Mouse (Mus musculus): ENCODE measurements around the gene Ptpra. TPM values are rescaled to one million over a fixed set of nuclear protein-coding genes. Genes with fewer than 3 reads are reported as not detected.

The Ptpra gene
- polyA plus RNA-seq, 1 experiment, result 113 TPM

DNA sequence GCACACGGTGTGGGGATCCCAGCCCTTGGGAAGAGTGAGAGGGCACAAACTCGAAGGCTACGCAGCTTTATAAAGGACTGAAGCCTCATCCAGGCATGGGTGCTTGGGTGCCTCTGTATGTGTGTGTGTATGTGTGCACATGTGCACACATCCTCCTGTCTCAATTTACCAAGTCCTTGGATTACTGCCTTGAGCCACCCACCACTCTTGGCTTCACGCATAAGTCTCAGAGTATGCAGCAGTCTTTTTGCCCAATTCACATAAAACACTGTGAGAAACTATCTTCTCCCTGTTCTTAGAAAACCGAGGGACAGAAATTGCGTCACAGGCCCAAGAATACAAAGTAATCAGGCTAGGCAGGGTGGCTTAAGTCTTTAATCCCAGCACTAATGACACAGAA lies 135.9 kb downstream of the Ptpra start:
- no peak overlapping the region for H3K27ac ChIP-seq (ENCODE audit: control insufficient read depth, insufficient read depth, low read length)
- H3K4me1 ChIP-seq (replicated peaks; ENCODE audit: control insufficient read depth, insufficient read depth, low read length), result no peaks in the 10 kb centered on the region
- no peak overlapping the region for H3K4me3 ChIP-seq (ENCODE audit: control insufficient read depth, insufficient read depth, low read length)
- H3K27me3 ChIP-seq (ENCODE audit: control insufficient read depth, insufficient read depth, low read length), result peaks cover 5% of the 10 kb centered on the region; the same call in 1 of the 2 replicates
- no peak for DNase-seq
- no peaks in the 10 kb centered on the region for H3K36me3 ChIP-seq (ENCODE audit: control insufficient read depth, insufficient read depth, low read length)
- TF ChIP-seq POLR2A (IDR thresholded peaks at IDR 0.05; ENCODE audit: control insufficient read depth, extremely low read depth, insufficient read depth, low read length, poor library complexity), result no peak
- TF ChIP-seq CTCF (IDR thresholded peaks at IDR 0.05; ENCODE audit: borderline replicate concordance, control insufficient read depth, extremely low read depth, insufficient read depth, low read length, poor library complexity), result no peak
- WGBS, result 66% methylated on average over 6 of the region's 6 CpGs

DNA sequence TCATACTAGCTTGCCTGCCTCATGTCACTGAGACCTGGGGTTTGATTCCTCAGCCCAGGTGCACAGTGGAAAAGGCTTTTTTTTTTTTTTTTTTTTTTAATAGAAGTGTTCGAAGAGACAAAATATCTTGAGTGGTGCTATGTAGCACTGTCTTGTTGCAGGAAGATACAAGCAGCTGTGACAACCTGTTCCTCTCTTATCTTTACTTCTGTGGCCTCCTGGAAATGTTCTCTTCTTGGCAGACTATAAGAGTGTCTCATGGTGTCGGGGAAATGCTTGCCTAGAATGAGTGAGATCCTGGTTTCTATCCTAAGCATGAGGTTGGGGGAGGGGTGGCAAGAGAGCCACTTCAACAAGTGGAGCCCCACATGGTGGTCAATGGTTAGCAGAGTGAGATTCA lies 138.3 kb downstream of the Ptpra start:
- H3K27ac ChIP-seq (ENCODE audit: control insufficient read depth, insufficient read depth, low read length), result no peak overlapping the region
- H3K4me3 ChIP-seq (ENCODE audit: control insufficient read depth, insufficient read depth, low read length), result no peak overlapping the region
- no peak for DNase-seq
- no peaks in the 10 kb centered on the region for H3K4me1 ChIP-seq (replicated peaks; ENCODE audit: control insufficient read depth, insufficient read depth, low read length)
- H3K36me3 ChIP-seq (ENCODE audit: control insufficient read depth, insufficient read depth, low read length), result no peaks in the 10 kb centered on the region
- WGBS, result 90% methylated on average over 2 of the region's 2 CpGs
- TF ChIP-seq CTCF (IDR thresholded peaks at IDR 0.05; ENCODE audit: borderline replicate concordance, control insufficient read depth, extremely low read depth, insufficient read depth, low read length, poor library complexity), result no peak
- no peak for TF ChIP-seq POLR2A (IDR thresholded peaks at IDR 0.05; ENCODE audit: control insufficient read depth, extremely low read depth, insufficient read depth, low read length, poor library complexity)
- no peaks in the 10 kb centered on the region for H3K27me3 ChIP-seq (ENCODE audit: control insufficient read depth, insufficient read depth, low read length)

DNA sequence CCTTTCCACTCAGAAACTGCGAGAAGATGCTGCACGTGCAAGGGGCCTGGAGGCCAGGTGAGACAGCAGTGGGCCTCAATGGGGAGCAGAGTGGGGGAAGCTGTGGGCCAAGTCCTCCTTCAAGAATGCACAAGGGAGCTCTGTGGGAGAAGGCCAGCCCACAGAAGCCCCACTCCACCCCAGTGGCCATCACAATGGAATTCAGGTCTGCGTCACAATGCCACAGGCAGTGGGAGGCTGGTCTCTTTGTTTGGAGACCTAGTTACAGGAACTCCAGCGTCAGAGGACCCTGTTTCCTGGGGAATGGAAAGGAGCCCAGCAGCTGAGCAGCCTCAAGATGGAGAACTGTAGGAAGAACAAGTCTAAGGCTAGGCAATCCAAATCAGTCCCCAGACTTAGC lies 139.1 kb downstream of the Ptpra start:
- no peaks in the 10 kb centered on the region for H3K27me3 ChIP-seq (ENCODE audit: control insufficient read depth, insufficient read depth, low read length)
- no peaks in the 10 kb centered on the region for H3K4me1 ChIP-seq (replicated peaks; ENCODE audit: control insufficient read depth, insufficient read depth, low read length)
- WGBS, result 82% methylated on average over 4 of the region's 4 CpGs
- TF ChIP-seq POLR2A (IDR thresholded peaks at IDR 0.05; ENCODE audit: control insufficient read depth, extremely low read depth, insufficient read depth, low read length, poor library complexity) (no peak), CTCF (IDR thresholded peaks at IDR 0.05; ENCODE audit: borderline replicate concordance, control insufficient read depth, extremely low read depth, insufficient read depth, low read length, poor library complexity) (no peak)
- no peaks in the 10 kb centered on the region for H3K36me3 ChIP-seq (ENCODE audit: control insufficient read depth, insufficient read depth, low read length)
- no peak overlapping the region for H3K27ac ChIP-seq (ENCODE audit: control insufficient read depth, insufficient read depth, low read length)
- no peak for DNase-seq
- no peak overlapping the region for H3K4me3 ChIP-seq (ENCODE audit: control insufficient read depth, insufficient read depth, low read length)

DNA sequence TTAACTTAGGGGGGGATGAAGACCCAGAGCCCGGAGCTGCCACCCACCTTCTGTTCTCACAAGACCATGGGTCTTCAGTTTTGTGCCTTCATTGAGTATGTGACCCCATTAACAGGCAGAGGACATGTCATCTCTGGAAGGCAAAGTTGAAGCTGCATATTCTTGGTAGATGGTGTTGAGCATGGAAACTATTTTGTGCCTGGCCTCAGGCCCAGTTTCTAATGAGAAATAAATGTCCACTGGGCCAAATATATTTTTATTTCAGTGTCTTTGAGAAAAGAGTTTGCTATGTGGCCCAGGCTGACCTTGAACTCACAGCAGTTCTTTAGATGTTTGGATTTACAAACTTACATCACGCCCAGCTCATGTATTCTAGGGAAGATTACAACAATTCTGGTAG lies 139.7 kb downstream of the Ptpra start:
- H3K27me3 ChIP-seq (ENCODE audit: control insufficient read depth, insufficient read depth, low read length), result no peaks in the 10 kb centered on the region
- TF ChIP-seq POLR2A (IDR thresholded peaks at IDR 0.05; ENCODE audit: control insufficient read depth, extremely low read depth, insufficient read depth, low read length, poor library complexity) (no peak), CTCF (IDR thresholded peaks at IDR 0.05; ENCODE audit: borderline replicate concordance, control insufficient read depth, extremely low read depth, insufficient read depth, low read length, poor library complexity) (no peak)
- no peak overlapping the region for H3K27ac ChIP-seq (ENCODE audit: control insufficient read depth, insufficient read depth, low read length)
- no peak for DNase-seq
- no peak overlapping the region for H3K4me3 ChIP-seq (ENCODE audit: control insufficient read depth, insufficient read depth, low read length)
- 98% methylated on average over 2 of the region's 2 CpGs for WGBS
- H3K4me1 ChIP-seq (replicated peaks; ENCODE audit: control insufficient read depth, insufficient read depth, low read length), result no peaks in the 10 kb centered on the region
- H3K36me3 ChIP-seq (ENCODE audit: control insufficient read depth, insufficient read depth, low read length), result no peaks in the 10 kb centered on the region

DNA sequence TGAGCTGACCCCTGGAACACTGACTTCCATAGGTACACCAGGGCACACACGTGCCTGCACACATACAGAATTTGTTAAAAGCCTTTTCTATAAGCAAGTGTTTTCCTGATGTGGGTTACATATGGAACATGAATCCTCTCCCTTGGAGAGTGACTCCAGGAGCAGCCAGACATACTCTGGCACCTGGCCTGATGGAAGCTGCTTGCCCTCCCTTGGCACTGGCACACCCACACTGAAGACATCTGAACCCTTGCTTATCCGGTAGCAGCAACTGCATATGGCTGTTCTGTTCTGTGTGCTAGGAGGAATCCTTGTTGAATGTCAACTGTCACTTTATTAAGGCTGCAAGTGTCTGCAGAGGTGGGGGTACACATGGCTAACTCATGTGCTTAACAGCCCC lies 140.9 kb downstream of the Ptpra start:
- no peak for DNase-seq
- 97% methylated on average over 2 of the region's 2 CpGs for WGBS
- Histone ChIP-seq H3K27me3 (ENCODE audit: control insufficient read depth, insufficient read depth, low read length) (no peaks in the 10 kb centered on the region), H3K4me1 (replicated peaks; ENCODE audit: control insufficient read depth, insufficient read depth, low read length) (no peaks in the 10 kb centered on the region), H3K27ac (ENCODE audit: control insufficient read depth, insufficient read depth, low read length) (no peak overlapping the region), H3K36me3 (ENCODE audit: control insufficient read depth, insufficient read depth, low read length) (no peaks in the 10 kb centered on the region), H3K4me3 (ENCODE audit: control insufficient read depth, insufficient read depth, low read length) (no peak overlapping the region)
- TF ChIP-seq CTCF (IDR thresholded peaks at IDR 0.05; ENCODE audit: borderline replicate concordance, control insufficient read depth, extremely low read depth, insufficient read depth, low read length, poor library complexity) (no peak), POLR2A (IDR thresholded peaks at IDR 0.05; ENCODE audit: control insufficient read depth, extremely low read depth, insufficient read depth, low read length, poor library complexity) (no peak)

DNA sequence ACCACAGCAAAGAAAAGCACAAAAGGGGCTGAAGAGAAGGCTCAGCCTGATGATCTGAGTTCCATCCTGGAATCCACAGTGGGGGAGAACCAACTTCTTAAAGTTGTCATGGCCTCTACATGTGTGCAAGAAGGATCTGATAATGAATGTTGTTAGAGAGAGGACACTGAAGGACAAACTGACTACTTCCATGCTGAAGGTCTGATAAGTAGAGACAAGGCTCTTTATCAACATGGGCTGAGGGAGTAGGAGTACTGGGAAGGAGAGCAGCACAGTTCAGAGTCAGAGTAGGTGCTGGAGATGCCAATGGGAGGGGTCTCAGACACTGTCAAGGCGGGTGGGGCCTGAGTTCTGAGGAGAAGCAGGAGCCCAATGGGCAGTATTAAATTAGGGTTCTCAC lies 145.5 kb downstream of the Ptpra start:
- WGBS, result 83% methylated on average over 1 of the region's 1 CpGs
- Histone ChIP-seq H3K4me1 (replicated peaks; ENCODE audit: control insufficient read depth, insufficient read depth, low read length) (no peaks in the 10 kb centered on the region), H3K36me3 (ENCODE audit: control insufficient read depth, insufficient read depth, low read length) (peaks cover 12% of the 10 kb centered on the region), H3K4me3 (ENCODE audit: control insufficient read depth, insufficient read depth, low read length) (no peak overlapping the region), H3K27me3 (ENCODE audit: control insufficient read depth, insufficient read depth, low read length) (no peaks in the 10 kb centered on the region), H3K27ac (ENCODE audit: control insufficient read depth, insufficient read depth, low read length) (no peak overlapping the region)
- TF ChIP-seq POLR2A (IDR thresholded peaks at IDR 0.05; ENCODE audit: control insufficient read depth, extremely low read depth, insufficient read depth, low read length, poor library complexity), result no peak
- no peak for TF ChIP-seq CTCF (IDR thresholded peaks at IDR 0.05; ENCODE audit: borderline replicate concordance, control insufficient read depth, extremely low read depth, insufficient read depth, low read length, poor library complexity)
- no peak for DNase-seq

DNA sequence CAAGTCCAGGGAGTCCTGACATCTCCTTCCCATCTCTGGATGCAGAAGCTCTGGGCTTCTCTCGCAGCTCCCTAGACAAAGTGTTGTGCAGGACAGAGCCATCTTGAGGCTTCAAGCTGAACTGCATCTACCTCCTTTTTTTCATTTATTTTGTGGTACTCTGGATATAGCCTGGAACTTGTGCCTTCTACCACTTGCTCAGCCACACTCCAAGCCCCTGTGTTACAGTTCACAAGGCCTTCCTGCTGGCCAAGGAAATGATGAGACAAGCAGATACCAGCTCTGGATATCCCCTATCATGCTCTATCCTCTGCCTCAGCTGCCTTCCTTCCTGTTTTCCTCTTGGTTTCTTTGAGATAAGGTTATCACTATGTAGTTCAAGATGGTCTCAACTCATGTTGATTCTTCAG lies 147.5 kb downstream of the Ptpra start:
- Histone ChIP-seq H3K4me1 (replicated peaks; ENCODE audit: control insufficient read depth, insufficient read depth, low read length) (no peaks in the 10 kb centered on the region), H3K27ac (ENCODE audit: control insufficient read depth, insufficient read depth, low read length) (no peak overlapping the region), H3K27me3 (ENCODE audit: control insufficient read depth, insufficient read depth, low read length) (no peaks in the 10 kb centered on the region), H3K4me3 (ENCODE audit: control insufficient read depth, insufficient read depth, low read length) (no peak overlapping the region), H3K36me3 (ENCODE audit: control insufficient read depth, insufficient read depth, low read length) (peaks cover 19% of the 10 kb centered on the region)
- DNase-seq, result peak; percentile 16
- 70% methylated on average over 1 of the region's 1 CpGs for WGBS
- TF ChIP-seq CTCF (IDR thresholded peaks at IDR 0.05; ENCODE audit: borderline replicate concordance, control insufficient read depth, extremely low read depth, insufficient read depth, low read length, poor library complexity) (no peak), POLR2A (IDR thresholded peaks at IDR 0.05; ENCODE audit: control insufficient read depth, extremely low read depth, insufficient read depth, low read length, poor library complexity) (no peak)

Measured in thymus, adult 2 months (tissue).